Mouse (Mus musculus) erythroblast, embryonic 14.5 days (primary cell): ENCODE data around the gene Vat1l.

Source experiments
- GATA1 ChIP-seq: IDR thresholded peaks from 2 replicates; pipeline ENCODE4 v1.6.1; 2012; ENCODE audit warnings: low read length, inconsistent platforms, mixed read lengths
- TAL1 ChIP-seq: IDR thresholded peaks from 3 replicates; pipeline ENCODE4 v1.6.1; 2012; ENCODE audit warnings: low read length, inconsistent platforms, mixed read lengths

DNA sequence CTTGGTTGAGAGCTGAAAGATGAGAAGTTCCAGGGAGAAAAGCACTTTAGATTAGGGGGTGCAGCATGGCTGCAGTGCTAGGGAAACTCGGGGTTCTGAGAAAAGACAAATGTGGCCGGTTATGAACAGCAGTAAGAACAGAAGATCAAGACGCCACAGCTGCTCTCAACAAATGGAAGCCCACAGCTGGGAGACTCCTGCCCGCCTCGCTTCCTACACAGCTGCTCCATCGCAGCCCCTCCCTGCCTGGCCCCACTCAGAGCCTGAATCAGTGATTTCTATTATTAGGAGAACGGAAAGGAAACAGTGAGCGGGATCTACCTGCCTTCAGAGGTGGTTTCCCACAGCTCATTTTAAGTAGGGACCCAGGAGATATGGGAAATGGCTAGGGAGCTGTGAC lies 69.1 kb downstream of the Vat1l start:
- no peak for TF ChIP-seq GATA1
- no peak for TF ChIP-seq TAL1
